ENCODE assay signal across 8 mouse cellular contexts in the genomic region with DNA sequence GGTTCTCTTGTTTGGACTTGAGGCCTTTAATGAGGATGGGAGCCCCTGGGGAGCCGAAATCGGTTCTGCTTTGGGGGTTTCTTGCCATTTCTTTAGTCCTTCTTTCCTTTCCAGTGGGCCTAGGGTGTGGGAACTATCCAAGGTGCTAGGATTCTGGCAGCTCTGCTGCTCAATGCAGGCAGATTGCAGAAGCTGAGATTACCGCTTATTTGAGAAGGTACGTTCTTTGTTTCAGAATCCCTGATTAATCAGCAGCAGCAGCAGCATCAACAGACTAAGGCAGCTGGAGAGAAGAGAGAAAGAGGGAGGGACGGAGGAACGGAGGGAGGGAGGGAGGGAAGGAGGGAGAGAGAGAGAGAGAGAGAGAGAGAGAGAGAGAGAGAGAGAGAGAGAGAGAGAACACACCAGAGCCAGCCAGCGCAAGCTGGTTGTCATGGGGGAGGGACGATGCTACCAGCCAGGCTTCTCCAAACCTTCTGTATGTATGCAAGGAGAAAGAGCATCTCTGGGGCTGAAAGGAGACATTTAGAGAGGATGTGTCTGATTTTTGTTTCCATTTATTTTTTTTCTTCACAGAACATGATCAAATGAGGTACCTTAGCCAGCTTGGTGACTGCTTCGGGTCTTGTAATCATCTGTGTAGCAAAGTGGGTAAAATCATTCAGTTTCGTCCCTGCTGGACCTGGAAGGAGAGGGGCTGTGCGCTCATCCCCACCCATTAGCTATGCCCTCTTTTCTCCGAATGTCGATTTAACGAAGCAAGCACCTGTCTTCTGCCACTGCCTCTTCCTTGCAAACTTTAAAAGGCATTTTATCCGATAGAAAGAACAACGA. TPM values are rescaled to one million over a fixed set of nuclear protein-coding genes. Genes with fewer than 3 reads are reported as not detected.
A peak's percentile ranks its signal among the peaks of the same experiment; 100 is the strongest.
DNase-seq lines count a peak whose midpoint lies in the region; ATAC-seq and TF ChIP-seq lines count a peak whose summit lies in the region.

A gene (plus strand): TSS at position 120 of the 834 bp plus-strand sequence.

- in situ Hi-C loops in ES-E14 (cut with MboI; ENCODE audit: low sequenced_read_pairs in 2 of 2, unreplicated experiment in 2 of 2): no loop called here

- TF ChIP-seq CTCF in forebrain, postnatal 0 days (IDR thresholded peaks at IDR 0.05; ENCODE audit: low read depth): no peak

- peak within 1 kb of the TSS; percentile 59 for H3K4me2 ChIP-seq in forebrain, postnatal 0 days (ENCODE audit: low read depth)
- peak within 1 kb of the TSS; percentile 60 for H3K4me2 ChIP-seq in neural tube, embryonic 15.5 days
- H3K4me2 ChIP-seq in heart, embryonic 12.5 days: no peak within 1 kb of the TSS

- no peak within 1 kb of the TSS for H3K4me3 ChIP-seq in ES-E14 (ENCODE audit: insufficient read depth in 1 of 2, low read depth in 1 of 2, low read length in 2 of 2, poor library complexity in 1 of 2, severe bottlenecking in 1 of 2)
- H3K4me3 ChIP-seq in forebrain, postnatal 0 days (ENCODE audit: low read depth, low read length): peak within 1 kb of the TSS; percentile 56
- peak within 1 kb of the TSS; percentile 50 for H3K4me3 ChIP-seq in neural tube, embryonic 15.5 days (replicated peaks)
- H3K4me3 ChIP-seq in heart, embryonic 12.5 days: no peak within 1 kb of the TSS

- WGBS in forebrain, postnatal 0 days: 6% methylated on average over 16 of the region's 16 CpGs
- WGBS in neural tube, embryonic 15.5 days: 14% methylated on average over 16 of the region's 16 CpGs
- 31% methylated on average over 16 of the region's 16 CpGs for WGBS in heart, embryonic 12.5 days

- H3K4me1 ChIP-seq in ES-E14 (ENCODE audit: control insufficient read depth in 2 of 2, insufficient read depth in 2 of 2, low read length in 2 of 2, poor library complexity in 1 of 2): no peaks in the 10 kb centered on the region
- no peaks in the 10 kb centered on the region for H3K4me1 ChIP-seq in forebrain, postnatal 0 days (ENCODE audit: insufficient read depth)
- H3K4me1 ChIP-seq in neural tube, embryonic 15.5 days: 0 out of 2 replicates have a peak, but pooled peaks cover 3% of the 10 kb centered on the region
- no peaks in the 10 kb centered on the region for H3K4me1 ChIP-seq in heart, embryonic 12.5 days (replicated peaks)

- no peaks in the 10 kb centered on the region for H3K36me3 ChIP-seq in ES-E14 (ENCODE audit: control insufficient read depth, insufficient read depth, low read length, poor library complexity, severe bottlenecking)
- no peaks in the 10 kb centered on the region for H3K36me3 ChIP-seq in forebrain, postnatal 0 days (ENCODE audit: insufficient read depth)
- no peaks in the 10 kb centered on the region for H3K36me3 ChIP-seq in neural tube, embryonic 15.5 days
- H3K36me3 ChIP-seq in heart, embryonic 12.5 days: no peaks in the 10 kb centered on the region

- H3K9ac ChIP-seq in ES-E14 (ENCODE audit: insufficient read depth, low read depth, low read length, poor library complexity, severe bottlenecking): no peak within 1 kb of the TSS
- H3K9ac ChIP-seq in forebrain, postnatal 0 days: peak within 1 kb of the TSS; percentile 74
- H3K9ac ChIP-seq in neural tube, embryonic 15.5 days (replicated peaks): peak within 1 kb of the TSS; percentile 62
- H3K9ac ChIP-seq in heart, embryonic 12.5 days: no peak within 1 kb of the TSS

- H3K27ac ChIP-seq in ES-E14 (ENCODE audit: insufficient read depth, low read depth, low read length, poor library complexity, severe bottlenecking): no peak within 1 kb of the TSS
- H3K27ac ChIP-seq in forebrain, postnatal 0 days (ENCODE audit: low read depth, low read length): peak within 1 kb of the TSS; percentile 97
- peak within 1 kb of the TSS; percentile 96 for H3K27ac ChIP-seq in neural tube, embryonic 15.5 days (replicated peaks)
- no peak within 1 kb of the TSS for H3K27ac ChIP-seq in heart, embryonic 12.5 days (ENCODE audit: poor library complexity, severe bottlenecking)

- ATAC-seq in forebrain, postnatal 0 days: peak; percentile 92
- peak; percentile 89 for ATAC-seq in neural tube, embryonic 15.5 days (ENCODE audit: low FRiP score)
- ATAC-seq in monocyte, adult 5-6 weeks (replicated peaks; ENCODE audit: insufficient number of reproducible peaks, low FRiP score, low TSS enrichment, poor library complexity, severe bottlenecking): no peak
- no peak for ATAC-seq in heart, embryonic 12.5 days (ENCODE audit: insufficient number of reproducible peaks, low FRiP score)

- no peaks in the 10 kb centered on the region for H3K9me3 ChIP-seq in ES-E14 (ENCODE audit: control insufficient read depth, insufficient read depth, low read depth, low read length)
- no peaks in the 10 kb centered on the region for H3K9me3 ChIP-seq in forebrain, postnatal 0 days (ENCODE audit: low read length)
- no peaks in the 10 kb centered on the region for H3K9me3 ChIP-seq in neural tube, embryonic 15.5 days (replicated peaks)
- no peaks in the 10 kb centered on the region for H3K9me3 ChIP-seq in heart, embryonic 12.5 days (replicated peaks)

- no peaks in the 10 kb centered on the region for H3K27me3 ChIP-seq in forebrain, postnatal 0 days (ENCODE audit: insufficient read depth, low read length)
- H3K27me3 ChIP-seq in neural tube, embryonic 15.5 days (replicated peaks): no peaks in the 10 kb centered on the region
- H3K27me3 ChIP-seq in heart, embryonic 12.5 days (replicated peaks): no peaks in the 10 kb centered on the region

- DNase-seq in ES-E14 (ENCODE audit: low read depth, low spot score): peak; percentile 20
- peak; percentile 80 for DNase-seq in cerebellum, adult 11-12 months
- peak; percentile 87 for DNase-seq in forebrain, postnatal 0 days
- peak; percentile 58 to 65 for DNase-seq in left cerebral cortex, adult 18-20 months (ENCODE audit: low spot score in 2 of 2)
- no peak for DNase-seq in lung, postnatal 36 days

TF ChIP-seq in ES-E14, 5 proteins besides CTCF, POLR2A, EP300 and RAD21:
- TF ChIP-seq CHD2 (IDR thresholded peaks at IDR 0.05; ENCODE audit: low read depth, low read length) (no peak), MAFK (IDR thresholded peaks at IDR 0.05; ENCODE audit: insufficient read depth, low read depth, low read length) (no peak), ZC3H11A (IDR thresholded peaks at IDR 0.05; ENCODE audit: borderline replicate concordance, low read depth, low read length) (no peak), HCFC1 (IDR thresholded peaks at IDR 0.05; ENCODE audit: borderline replicate concordance, insufficient read depth, low read length) (no peak), ZNF384 (IDR thresholded peaks at IDR 0.05; ENCODE audit: low read depth, low read length) (no peak)

RNA-seq across cellular contexts. Expression of the gene that starts here (rescaled TPM):
- total RNA-seq in ES-E14 (2012; rRNA removed): not detected in 2 replicates
- total RNA-seq in forebrain, postnatal 0 days (2014; rRNA removed): 29.3 and 32.8 TPM in 2 replicates
- 3.5 and 6.3 TPM in 2 replicates for polyA plus RNA-seq in forebrain, postnatal 0 days (2015; fragmentation: Nextera tagmentation; extraction: Ambion mirVana)
- total RNA-seq in left cerebral cortex, adult 18-20 months (2021): 10 to 100 TPM; 33.5 to 37.1 TPM
- polyA plus RNA-seq in neural tube, embryonic 15.5 days (2015; fragmentation: Nextera tagmentation; extraction: Ambion mirVana): 22.5 and 23.4 TPM in 2 replicates
- not detected in 3 replicates for total RNA-seq in monocyte, adult 5-6 weeks (2017)
- polyA plus RNA-seq in heart, embryonic 12.5 days (2016; fragmentation: Nextera tagmentation; extraction: Ambion mirVana): not detected in 2 replicates

Comparison
In these comparisons a context has a peak if more than half of its experiments do, and no peak if none do; other contexts are left out.
1. RNA of the gene that starts here (total RNA-seq): 33.5 to 37.1 TPM in left cerebral cortex, adult 18-20 months and 29.3 to 32.8 TPM in forebrain, postnatal 0 days; not detected in ES-E14 and not detected in monocyte, adult 5-6 weeks; every median in the first group is over 10 times any median in the second.
2. Peak in DNase-seq in ES-E14; RNA of the gene not detected or under 1 TPM.
3. H3K27ac ChIP-seq: peak in forebrain, postnatal 0 days (single experiment) and neural tube, embryonic 15.5 days (single experiment); none in ES-E14 (single experiment) and heart, embryonic 12.5 days (single experiment).
4. H3K4me3 ChIP-seq: peak in forebrain, postnatal 0 days (single experiment) and neural tube, embryonic 15.5 days (single experiment); none in ES-E14 (0 of 2) and heart, embryonic 12.5 days (single experiment).
5. H3K9ac ChIP-seq: peak in forebrain, postnatal 0 days (single experiment) and neural tube, embryonic 15.5 days (single experiment); none in ES-E14 (single experiment) and heart, embryonic 12.5 days (single experiment).
6. ATAC-seq: peak in forebrain, postnatal 0 days (single experiment) and neural tube, embryonic 15.5 days (single experiment); none in monocyte, adult 5-6 weeks (single experiment) and heart, embryonic 12.5 days (single experiment).